Mouse (Mus musculus): ENCODE results near the gene Cyp2j12. TPM values are rescaled to one million over a fixed set of nuclear protein-coding genes. Genes with fewer than 3 reads are reported as not detected.

Cyp2j12 gene
- polyA plus RNA-seq, 1 experiment from 2014 or later: not detected

DNA sequence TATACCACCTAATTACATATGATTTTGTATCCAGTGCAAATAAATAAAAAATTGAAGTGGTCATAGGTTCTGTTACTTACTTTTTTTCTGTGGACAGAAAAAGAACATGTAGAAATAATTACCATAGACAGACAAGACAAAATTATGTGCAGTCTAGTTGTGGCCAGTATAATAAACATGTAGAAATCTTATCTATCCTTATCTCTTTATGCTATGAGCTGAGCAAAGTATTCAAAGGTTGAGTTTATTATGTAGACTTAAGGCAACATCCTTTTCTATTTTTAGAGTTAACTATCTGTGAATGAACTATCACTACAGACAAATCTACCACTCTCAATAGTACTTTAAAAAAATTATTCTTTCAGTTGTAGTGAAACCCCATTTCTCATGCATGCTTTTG is 62.6 kb downstream of the Cyp2j12 start:
- H3K36me3 ChIP-seq: no peaks in the 10 kb centered on the region
- no peak overlapping the region for H3K4me3 ChIP-seq
- no peaks in the 10 kb centered on the region for H3K4me1 ChIP-seq (replicated peaks)
- no peaks in the 10 kb centered on the region for H3K9me3 ChIP-seq (replicated peaks)
- H3K9ac ChIP-seq: no peak overlapping the region
- H3K27ac ChIP-seq: no peak overlapping the region
- H3K4me2 ChIP-seq: no peak overlapping the region
- no peak for ATAC-seq (replicated peaks; ENCODE audit: insufficient number of reproducible peaks, insufficient read depth, low FRiP score, low read depth)
- H3K27me3 ChIP-seq: no peaks in the 10 kb centered on the region

DNA sequence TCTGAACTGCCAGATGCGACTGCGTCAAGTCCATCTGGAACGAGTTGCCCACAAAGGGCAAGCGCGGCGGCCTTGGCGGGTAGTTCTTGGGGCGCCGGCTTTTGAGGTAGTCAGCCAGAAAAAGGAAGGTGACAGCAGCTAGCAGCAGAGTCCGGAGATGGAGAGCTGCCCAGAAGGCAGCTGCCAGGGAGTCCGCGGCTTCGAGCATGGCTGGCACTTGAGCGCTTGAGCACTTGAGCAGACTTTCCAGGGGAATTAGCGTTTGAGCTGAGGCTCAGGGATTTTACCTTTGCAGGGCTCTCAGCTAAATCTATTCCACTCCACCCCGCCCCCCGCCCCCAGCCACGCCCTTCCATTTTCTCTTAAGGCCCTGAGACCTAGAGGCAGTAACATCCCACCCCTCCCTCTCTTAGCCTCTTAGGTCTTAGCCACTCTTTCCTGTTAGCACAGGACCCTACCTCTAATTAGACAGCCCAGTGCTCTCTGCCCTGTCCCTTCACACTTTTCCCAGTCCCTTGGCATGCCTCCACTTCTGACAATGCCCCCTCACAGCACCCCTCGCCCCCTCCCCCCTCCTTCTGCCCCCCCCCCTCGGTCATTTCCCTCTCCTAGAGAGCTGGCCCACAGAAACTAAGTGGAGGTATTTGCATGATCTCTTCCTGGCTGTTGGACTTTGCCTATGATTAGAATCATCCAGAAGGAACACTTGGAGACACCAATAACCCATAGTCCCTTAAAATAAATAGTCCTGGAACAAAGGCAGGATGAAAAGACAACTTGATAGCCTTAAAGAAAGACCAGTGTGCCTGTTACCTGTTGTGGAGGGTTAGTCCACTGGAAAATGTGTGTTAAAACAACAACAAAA is 63.5 kb downstream of the Cyp2j12 start, which contains the start of gene Cyp2j13:
Cyp2j13 (minus strand) TSS at position 286 of the 865 bp plus-strand sequence.
- Histone ChIP-seq H3K4me2 (peak within 1 kb of the TSS; percentile 51), H3K27ac (no peak within 1 kb of the TSS), H3K9ac (no peak within 1 kb of the TSS), H3K4me1 (replicated peaks) (no peaks in the 10 kb centered on the region), H3K36me3 (no peaks in the 10 kb centered on the region), H3K27me3 (no peaks in the 10 kb centered on the region), H3K9me3 (replicated peaks) (no peaks in the 10 kb centered on the region), H3K4me3 (peak within 1 kb of the TSS; percentile 7)
- ATAC-seq (replicated peaks; ENCODE audit: insufficient number of reproducible peaks, insufficient read depth, low FRiP score, low read depth): peak; percentile 58; the same call in 1 of the 2 replicates
- WGBS: 7% methylated on average over 20 of the region's 20 CpGs

DNA sequence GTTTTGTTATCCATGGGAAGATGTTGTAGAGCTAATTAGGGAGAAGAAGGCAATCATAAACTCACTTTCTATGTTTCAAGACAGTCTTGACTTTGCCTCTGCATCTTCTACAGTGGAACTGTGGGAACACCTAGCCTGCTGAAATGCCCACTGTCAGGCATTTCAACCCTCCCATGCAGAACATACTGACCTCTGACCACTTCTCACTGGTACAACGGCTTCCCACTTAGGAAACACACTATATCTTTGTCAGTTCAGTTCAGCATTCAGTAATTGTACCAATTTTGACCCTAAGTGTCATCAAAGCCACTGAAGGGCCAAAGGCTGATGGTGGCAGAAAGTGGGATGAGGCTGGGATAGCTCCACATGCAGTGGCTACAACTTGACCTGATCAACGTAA is 78.9 kb downstream of the Cyp2j12 start:
- no peaks in the 10 kb centered on the region for H3K9me3 ChIP-seq (replicated peaks)
- no peak overlapping the region for H3K27ac ChIP-seq
- no peak overlapping the region for H3K4me2 ChIP-seq
- no peak overlapping the region for H3K9ac ChIP-seq
- no peaks in the 10 kb centered on the region for H3K27me3 ChIP-seq
- no peak for ATAC-seq (replicated peaks; ENCODE audit: insufficient number of reproducible peaks, insufficient read depth, low FRiP score, low read depth)
- WGBS: 76% methylated on average over 2 of the region's 2 CpGs
- no peak overlapping the region for H3K4me3 ChIP-seq
- no peaks in the 10 kb centered on the region for H3K36me3 ChIP-seq
- no peaks in the 10 kb centered on the region for H3K4me1 ChIP-seq (replicated peaks)

DNA sequence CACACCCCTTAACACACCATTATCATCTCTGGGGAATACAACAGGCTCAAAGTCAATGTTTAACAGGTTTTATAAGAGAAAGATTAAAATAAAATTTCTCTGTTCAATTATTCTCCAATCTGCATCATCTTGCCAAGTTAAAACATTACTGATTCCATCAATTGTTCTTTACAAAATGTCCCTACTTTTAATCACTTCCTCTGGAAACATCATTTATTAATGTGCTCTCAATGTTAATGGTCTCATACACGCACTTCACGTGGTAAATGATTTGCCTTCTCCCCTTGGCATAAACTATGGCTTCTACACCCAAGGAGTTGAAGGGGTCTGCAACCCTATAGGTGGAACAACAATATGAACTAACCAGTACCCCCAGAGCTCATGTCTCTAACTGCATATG is 80.8 kb downstream of the Cyp2j12 start:
- Histone ChIP-seq H3K9me3 (replicated peaks) (no peaks in the 10 kb centered on the region), H3K4me1 (replicated peaks) (no peaks in the 10 kb centered on the region), H3K9ac (no peak overlapping the region), H3K4me3 (no peak overlapping the region), H3K4me2 (no peak overlapping the region), H3K27ac (no peak overlapping the region), H3K27me3 (no peaks in the 10 kb centered on the region), H3K36me3 (no peaks in the 10 kb centered on the region)
- no peak for ATAC-seq (replicated peaks; ENCODE audit: insufficient number of reproducible peaks, insufficient read depth, low FRiP score, low read depth)
- WGBS: 78% methylated on average over 2 of the region's 2 CpGs

Other genes starting within 250 kb of the Cyp2j12 start
- 4.1 and 6.0 TPM in 2 replicates for gene Hook1, start 173.9 kb downstream of the Cyp2j12 start, polyA plus RNA-seq (2015; fragmentation: Nextera tagmentation; extraction: Ambion mirVana)
- not detected in 2 replicates for gene Cyp2j13, start 63.6 kb downstream of the Cyp2j12 start, polyA plus RNA-seq (2015; fragmentation: Nextera tagmentation; extraction: Ambion mirVana)
- not detected in 2 replicates for gene Cyp2j7, start 95.5 kb upstream of the Cyp2j12 start, polyA plus RNA-seq (2015; fragmentation: Nextera tagmentation; extraction: Ambion mirVana)
- not detected in 2 replicates for gene Cyp2j11, start 207.5 kb upstream of the Cyp2j12 start, polyA plus RNA-seq (2015; fragmentation: Nextera tagmentation; extraction: Ambion mirVana)